Mouse (Mus musculus) adrenal gland, postnatal 25 days (tissue): ENCODE measurements at regions not wholly inside any gene's neighbourhood (a gene's known extent, or its start where the extent isn't known, plus 50 kb on each side); places are given as distances from the start of the nearest gene placed in this dataset.

Experiments
- DNase-seq: peaks from one replicate; pipeline ENCODE4 v3.0.0; 2021; ENCODE audit warnings: mixed read lengths

- DNase-seq, result peak; percentile 88
Observed at GRCm38 (mm10) chr11:22617204-22617874, 105.5 kb downstream of the Tmem17 start.

GRCm38 (mm10) chr11:22620912-22621705 is 109.2 kb downstream of the Tmem17 start:
- no peak for DNase-seq

DNA sequence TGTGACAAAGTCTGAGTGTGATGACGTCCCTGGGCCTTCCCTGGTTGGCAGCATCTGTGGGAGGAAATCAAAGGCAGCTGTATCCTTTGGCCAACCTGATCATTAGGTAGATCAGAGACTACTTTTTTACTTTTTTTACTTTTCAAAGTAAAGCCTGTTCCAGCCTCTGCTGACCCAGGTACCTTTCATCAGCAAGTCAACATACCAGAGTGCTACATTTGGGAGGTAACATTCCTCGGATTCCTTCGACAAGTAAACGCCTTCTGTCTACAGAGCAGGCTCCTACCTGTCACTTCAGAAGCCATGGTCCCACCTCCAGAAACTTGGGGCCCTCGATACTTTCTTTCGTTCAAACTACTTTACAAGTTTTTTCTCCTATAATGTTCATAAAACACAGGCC is 110.0 kb downstream of the Tmem17 start:
- no peak for DNase-seq

DNA sequence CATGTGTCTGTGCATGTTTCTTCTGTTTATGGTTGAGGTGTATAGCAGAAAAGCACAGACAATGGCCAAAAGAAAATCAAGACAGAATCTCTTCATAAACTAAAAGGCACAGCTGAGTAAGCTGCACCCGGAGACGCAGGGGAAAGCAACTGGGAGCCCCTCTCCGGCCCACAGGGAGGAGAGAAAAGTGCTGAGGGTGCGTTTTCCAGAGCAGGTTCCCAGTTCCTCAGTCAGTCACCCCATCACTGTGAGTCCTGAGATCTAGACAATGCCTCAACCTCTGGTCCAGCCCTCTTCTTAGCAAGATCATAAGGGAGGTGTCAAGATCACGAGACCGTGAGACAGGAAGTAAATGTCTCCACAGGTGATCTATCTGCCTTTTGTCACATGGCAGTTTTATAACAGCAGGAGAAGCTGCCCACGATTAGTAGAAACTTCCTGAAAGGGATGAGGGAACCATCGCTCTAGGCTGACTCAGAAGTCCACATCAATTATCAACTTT is 110.7 kb downstream of the Tmem17 start:
- no peak for DNase-seq

DNA sequence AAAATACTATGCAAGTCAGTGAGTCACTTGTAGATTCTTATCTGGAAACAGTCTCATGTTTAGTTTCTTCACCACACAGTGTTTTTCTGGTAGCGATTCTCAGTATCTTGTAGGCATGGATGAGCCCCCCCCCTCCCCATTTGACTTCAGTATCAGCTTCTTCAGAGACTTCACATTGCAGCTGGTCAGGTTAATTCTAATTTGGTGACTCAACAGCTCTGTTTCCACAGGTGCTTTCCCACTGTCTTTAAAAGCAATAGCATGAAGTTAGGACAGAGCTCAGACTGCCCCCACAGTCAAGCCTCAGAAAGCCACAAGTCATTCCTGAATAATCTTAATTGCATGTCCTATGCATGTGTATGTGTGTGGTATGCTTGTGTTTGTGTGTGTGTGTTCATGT is 114.5 kb downstream of the Tmem17 start:
- no peak for DNase-seq

GRCm38 (mm10) chr11:22628497-22628896 is 116.6 kb downstream of the Tmem17 start:
- no peak for DNase-seq

GRCm38 (mm10) chr11:22628979-22629378 is 117.1 kb downstream of the Tmem17 start:
- DNase-seq, result no peak

DNA sequence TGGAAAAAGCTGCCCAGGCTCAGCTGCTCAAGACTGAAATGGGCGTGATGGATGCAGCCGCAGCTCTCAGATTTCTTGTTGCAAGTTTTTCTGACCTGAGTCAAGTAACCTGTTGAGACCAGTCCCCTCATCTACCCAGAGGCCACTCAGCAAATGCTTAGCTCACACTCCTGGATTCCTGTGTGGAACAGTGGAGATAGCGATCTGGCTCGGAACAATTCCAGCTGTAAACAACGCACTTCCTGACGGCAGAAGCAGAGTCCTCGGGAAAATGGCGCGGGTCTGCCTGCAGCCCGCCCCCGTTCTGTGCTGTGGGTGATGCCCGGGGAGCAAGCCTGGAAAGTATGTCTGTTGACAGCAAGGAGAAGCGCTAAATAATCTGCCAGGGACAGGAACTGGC is 117.7 kb downstream of the Tmem17 start:
- DNase-seq, result peak; percentile 39

- no peak for DNase-seq
Observed at GRCm38 (mm10) chr11:22629991-22630390, 118.1 kb downstream of the Tmem17 start.

DNA sequence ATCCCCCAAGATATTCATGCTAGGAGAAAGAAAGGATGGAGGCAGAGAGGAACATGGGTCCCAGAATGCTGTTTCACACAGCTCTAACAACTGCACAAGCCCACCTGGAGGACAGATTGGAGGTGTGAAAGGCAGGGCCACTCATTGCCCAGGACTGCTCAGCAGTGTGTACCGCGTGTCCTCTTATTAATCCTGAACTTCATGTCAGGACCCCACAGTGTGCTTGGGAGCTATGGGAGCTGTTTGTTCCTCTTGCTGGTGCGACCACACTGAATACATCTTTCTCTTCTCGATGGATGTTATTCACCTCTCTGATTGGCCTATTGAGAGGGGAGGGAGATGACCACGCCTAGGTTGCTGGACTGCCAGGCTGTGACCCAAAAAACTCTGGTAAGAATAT is 119.1 kb downstream of the Tmem17 start:
- no peak for DNase-seq

GRCm38 (mm10) chr11:22631606-22632313 is 119.9 kb downstream of the Tmem17 start:
- DNase-seq, result no peak

DNA sequence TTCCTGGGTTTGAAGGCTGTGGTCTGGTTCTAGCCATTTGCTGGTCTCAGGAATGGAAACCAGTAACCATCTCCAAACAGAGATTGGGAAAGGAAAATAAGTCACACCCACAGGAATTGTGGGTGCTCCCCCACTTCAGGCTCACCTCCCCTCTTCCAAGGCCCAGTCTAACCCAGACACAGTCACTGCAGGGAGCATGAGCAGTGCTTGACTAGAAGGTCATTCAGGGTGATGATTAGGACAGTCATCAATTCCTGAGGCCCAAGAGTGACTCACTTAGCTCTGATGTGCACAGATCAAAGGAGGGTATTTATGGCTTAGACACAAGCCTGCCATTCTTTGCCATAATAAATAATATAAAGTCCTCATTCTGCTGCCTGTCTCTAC is 120.4 kb downstream of the Tmem17 start:
- peak; percentile 30 for DNase-seq

GRCm38 (mm10) chr11:22632988-22633387 is 121.1 kb downstream of the Tmem17 start:
- DNase-seq, result peak; percentile 27

DNA sequence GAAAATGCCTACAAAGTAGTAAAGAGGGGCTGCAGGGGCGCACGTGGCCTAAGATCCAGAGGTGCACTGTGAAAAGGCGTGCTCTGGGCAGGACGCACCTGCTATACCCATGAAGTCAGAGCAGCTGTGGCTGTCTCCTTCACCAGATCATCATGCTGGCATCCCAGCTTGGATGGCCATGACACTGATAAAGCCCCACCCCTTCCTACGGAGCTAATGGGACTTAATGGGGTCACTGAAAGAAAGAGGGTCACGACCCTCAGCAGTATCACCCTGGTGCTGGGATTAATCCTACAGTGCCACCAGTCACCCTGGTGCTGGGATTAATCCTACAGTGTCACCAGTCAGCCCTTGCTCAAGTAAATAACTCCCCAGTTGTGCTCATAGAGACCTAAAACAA is 122.1 kb downstream of the Tmem17 start:
- no peak for DNase-seq

GRCm38 (mm10) chr11:22635021-22635420 is 123.1 kb downstream of the Tmem17 start:
- no peak for DNase-seq

DNA sequence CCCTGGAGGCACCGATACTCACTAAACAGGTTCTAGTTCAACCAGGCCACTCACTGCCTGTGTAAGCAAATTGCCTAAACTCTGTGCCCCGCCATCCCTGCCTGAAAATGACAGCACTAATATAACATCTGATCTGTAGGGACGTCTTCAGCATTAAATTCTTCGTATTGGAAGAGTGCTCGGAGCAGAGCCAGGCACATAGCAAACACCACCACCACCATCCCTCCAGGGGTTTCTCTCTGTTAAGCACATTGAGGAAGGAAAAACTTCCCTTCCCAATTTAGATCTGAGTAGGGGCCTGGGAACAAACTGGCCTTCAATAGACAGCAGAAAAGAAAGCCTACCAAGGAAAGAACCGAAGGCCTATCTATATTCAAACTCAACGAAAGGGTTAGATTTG is 124.4 kb downstream of the Tmem17 start:
- no peak for DNase-seq

GRCm38 (mm10) chr11:22636761-22637557 is 125.1 kb downstream of the Tmem17 start:
- no peak for DNase-seq

DNA sequence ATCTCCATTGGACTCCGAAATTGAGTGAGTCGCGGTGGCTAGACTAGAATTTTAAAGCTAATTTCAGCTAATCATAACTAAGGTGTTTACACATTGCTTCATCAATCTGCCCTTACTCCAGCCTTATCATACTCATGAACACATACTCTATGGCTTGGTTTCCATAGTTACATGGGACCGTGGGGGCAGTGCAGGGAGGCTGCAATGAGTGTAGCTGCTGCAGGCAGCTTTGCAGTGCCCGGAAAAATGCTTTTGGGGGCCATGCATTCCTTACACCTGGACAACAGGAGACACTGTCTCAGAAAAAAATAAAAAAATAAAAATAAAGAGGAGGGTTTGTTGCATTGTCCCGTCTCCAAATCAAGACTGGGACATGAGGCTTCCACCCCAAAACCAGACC is 126.3 kb downstream of the Tmem17 start:
- no peak for DNase-seq

DNA sequence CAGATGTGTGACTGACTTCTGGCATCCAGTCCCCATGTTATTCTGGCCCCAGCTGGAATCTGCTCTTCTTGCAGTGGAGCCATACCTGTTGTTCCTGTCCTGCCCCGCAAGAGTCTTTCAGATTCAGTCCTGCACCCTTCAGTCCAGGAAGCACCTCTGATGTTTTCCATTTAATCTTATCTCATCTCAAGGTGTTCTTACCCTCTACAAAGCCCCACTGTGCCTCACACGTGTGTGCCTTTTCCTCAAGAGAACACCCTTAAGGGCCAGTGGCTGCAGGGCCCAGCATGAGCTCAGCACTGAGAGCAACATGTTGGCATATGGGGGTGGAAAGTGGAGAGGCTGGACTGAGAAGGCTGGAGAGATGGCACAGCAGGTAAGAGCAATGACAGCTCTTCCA is 126.8 kb downstream of the Tmem17 start:
- DNase-seq, result no peak

- no peak for DNase-seq
Observed at GRCm38 (mm10) chr11:22640371-22640990, 128.6 kb downstream of the Tmem17 start.

DNA sequence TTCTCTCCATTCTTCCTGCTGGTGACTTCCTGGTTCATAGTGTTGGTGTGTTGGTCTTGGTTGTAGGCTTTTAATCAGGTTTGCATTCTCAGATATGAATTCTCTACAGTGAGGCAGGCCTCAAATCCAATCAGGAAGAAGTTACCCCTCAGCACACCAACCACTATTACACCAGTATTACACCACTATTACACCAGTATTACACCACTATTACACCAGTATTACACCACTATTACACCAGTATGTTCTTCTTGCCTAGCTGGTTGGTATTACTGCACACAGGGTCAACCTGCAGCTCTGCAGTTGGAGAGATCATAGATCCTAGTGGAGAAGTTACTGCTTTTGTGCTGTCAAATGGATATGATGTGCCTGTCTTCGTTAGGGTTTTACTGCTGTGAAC is 129.6 kb downstream of the Tmem17 start:
- no peak for DNase-seq
